Mouse (Mus musculus) left cerebral cortex, adult 11 months (tissue): ENCODE measurements around the gene Rpp25l.
"Not testable (repeated sequence)": the region's sequence is repeated elsewhere in the genome, so short reads cannot be mapped to it uniquely, and the experiment has no call there.

Source experiments
- DNase-seq: peaks from one replicate; pipeline ENCODE4 v3.0.0; 2022; ENCODE audit warnings: low spot score

Rpp25l gene

GRCm38 (mm10) chr4:41696930-41697841 lies 16.1 kb downstream of the Rpp25l start, which contains the start of gene Cntfr:
TSS of gene Cntfr (minus strand) at chr4:41697089.
- DNase-seq = peak; percentile 70

GRCm38 (mm10) chr4:41696452-41696851 lies 16.9 kb downstream of the Rpp25l start:
- DNase-seq = not testable (repeated sequence)

GRCm38 (mm10) chr4:41695800-41696199 lies 17.5 kb downstream of the Rpp25l start:
- not testable (repeated sequence) for DNase-seq

GRCm38 (mm10) chr4:41693511-41693910 lies 19.8 kb downstream of the Rpp25l start:
- DNase-seq = not testable (repeated sequence)

- DNase-seq = not testable (repeated sequence)
Measured at GRCm38 (mm10) chr4:41690014-41690413, 23.3 kb downstream of the Rpp25l start.

GRCm38 (mm10) chr4:41688562-41688961 lies 24.8 kb downstream of the Rpp25l start:
- not testable (repeated sequence) for DNase-seq

- not testable (repeated sequence) for DNase-seq
Measured at GRCm38 (mm10) chr4:41685882-41686492, 27.3 kb downstream of the Rpp25l start.

- DNase-seq = not testable (repeated sequence)
Measured at GRCm38 (mm10) chr4:41684931-41685453, 28.3 kb downstream of the Rpp25l start.

- DNase-seq = not testable (repeated sequence)
Measured at GRCm38 (mm10) chr4:41684131-41684930, 29.0 kb downstream of the Rpp25l start.

- DNase-seq = not testable (repeated sequence)
Measured at GRCm38 (mm10) chr4:41683303-41683702, 30.0 kb downstream of the Rpp25l start.

GRCm38 (mm10) chr4:41682789-41683188 lies 30.5 kb downstream of the Rpp25l start:
- DNase-seq = no peak

- no peak for DNase-seq
Measured at GRCm38 (mm10) chr4:41681947-41682346, 31.4 kb downstream of the Rpp25l start.

GRCm38 (mm10) chr4:41681176-41681575 lies 32.2 kb downstream of the Rpp25l start:
- no peak for DNase-seq

- DNase-seq = no peak
Measured at GRCm38 (mm10) chr4:41679291-41679690, 34.0 kb downstream of the Rpp25l start.

- no peak for DNase-seq
Measured at GRCm38 (mm10) chr4:41678863-41679262, 34.5 kb downstream of the Rpp25l start.

- DNase-seq = no peak
Measured at GRCm38 (mm10) chr4:41677006-41677629, 36.2 kb downstream of the Rpp25l start.

GRCm38 (mm10) chr4:41676248-41677005 lies 36.9 kb downstream of the Rpp25l start:
- DNase-seq = no peak

- no peak for DNase-seq
Measured at GRCm38 (mm10) chr4:41673186-41673585, 40.1 kb downstream of the Rpp25l start.

- DNase-seq = no peak
Measured at GRCm38 (mm10) chr4:41672522-41672963, 40.8 kb downstream of the Rpp25l start.

GRCm38 (mm10) chr4:41671963-41672480 lies 41.3 kb downstream of the Rpp25l start:
- DNase-seq = no peak
